Mouse (Mus musculus): ENCODE results near the gene Vamp2.
A peak's percentile ranks its signal among the peaks of the same experiment; 100 is the strongest.

- TF ChIP-seq CTCF (IDR thresholded peaks at IDR 0.05; ENCODE audit: borderline replicate concordance, insufficient read depth, low read length) (no peak), POLR2A (IDR thresholded peaks at IDR 0.05; ENCODE audit: low read depth, low read length) (peak; percentile 37; the same call in 1 of the 2 replicates)
These were observed 30.5 kb downstream of the Vamp2 start for GRCm38 (mm10) chr11:69118765-69119164.

All from embryonic fibroblast, embryonic 13.5 days (primary cell).